Mouse (Mus musculus): ENCODE data around the gene Tspan11. TPM values are rescaled to one million over a fixed set of nuclear protein-coding genes. Genes with fewer than 3 reads are reported as not detected.
A peak's percentile ranks its signal among the peaks of the same experiment; 100 is the strongest.

Gene Tspan11
- polyA plus RNA-seq, 1 experiment = 3.4 TPM

GRCm38 (mm10) chr6:127877026-127877425 lies 10.4 kb upstream of the Tspan11 start:
- DNase-seq (ENCODE audit: low spot score) = no peak

GRCm38 (mm10) chr6:127879472-127879871 lies 7.9 kb upstream of the Tspan11 start:
- no peak for DNase-seq (ENCODE audit: low spot score)

- no peak for DNase-seq (ENCODE audit: low spot score)
Measured at GRCm38 (mm10) chr6:127886916-127887315, 473 bp upstream of the Tspan11 start.

- no peak for DNase-seq (ENCODE audit: low spot score)
Measured at GRCm38 (mm10) chr6:127888581-127888980, 1.2 kb downstream of the Tspan11 start.

GRCm38 (mm10) chr6:127893611-127894010 lies 6.2 kb downstream of the Tspan11 start:
- no peak for DNase-seq (ENCODE audit: low spot score)

GRCm38 (mm10) chr6:127894999-127895398 lies 7.6 kb downstream of the Tspan11 start:
- no peak for DNase-seq (ENCODE audit: low spot score)

GRCm38 (mm10) chr6:127896425-127896824 lies 9.0 kb downstream of the Tspan11 start:
- DNase-seq (ENCODE audit: low spot score) = no peak

- DNase-seq (ENCODE audit: low spot score) = no peak
Measured at GRCm38 (mm10) chr6:127897342-127897741, 10.0 kb downstream of the Tspan11 start.

GRCm38 (mm10) chr6:127900062-127900461 lies 12.7 kb downstream of the Tspan11 start:
- DNase-seq (ENCODE audit: low spot score) = no peak

GRCm38 (mm10) chr6:127901261-127901660 lies 13.9 kb downstream of the Tspan11 start:
- DNase-seq (ENCODE audit: low spot score) = no peak

GRCm38 (mm10) chr6:127901669-127902068 lies 14.3 kb downstream of the Tspan11 start:
- no peak for DNase-seq (ENCODE audit: low spot score)

GRCm38 (mm10) chr6:127902559-127902958 lies 15.2 kb downstream of the Tspan11 start:
- no peak for DNase-seq (ENCODE audit: low spot score)

GRCm38 (mm10) chr6:127910638-127911037 lies 23.2 kb downstream of the Tspan11 start:
- DNase-seq (ENCODE audit: low spot score) = no peak

GRCm38 (mm10) chr6:127911687-127912086 lies 24.3 kb downstream of the Tspan11 start:
- no peak for DNase-seq (ENCODE audit: low spot score)

GRCm38 (mm10) chr6:127912938-127913337 lies 25.5 kb downstream of the Tspan11 start:
- DNase-seq (ENCODE audit: low spot score) = no peak

GRCm38 (mm10) chr6:127916993-127917392 lies 29.6 kb downstream of the Tspan11 start:
- DNase-seq (ENCODE audit: low spot score) = no peak

- DNase-seq (ENCODE audit: low spot score) = no peak
Measured at GRCm38 (mm10) chr6:127917712-127918111, 30.3 kb downstream of the Tspan11 start.

- no peak for DNase-seq (ENCODE audit: low spot score)
Measured at GRCm38 (mm10) chr6:127919491-127919890, 32.1 kb downstream of the Tspan11 start.

GRCm38 (mm10) chr6:127920652-127921051 lies 33.3 kb downstream of the Tspan11 start:
- DNase-seq (ENCODE audit: low spot score) = peak; percentile 44

- DNase-seq (ENCODE audit: low spot score) = no peak
Measured at GRCm38 (mm10) chr6:127921996-127922395, 34.6 kb downstream of the Tspan11 start.

- DNase-seq (ENCODE audit: low spot score) = no peak
Measured at GRCm38 (mm10) chr6:127923296-127923695, 35.9 kb downstream of the Tspan11 start.

- no peak for DNase-seq (ENCODE audit: low spot score)
Measured at GRCm38 (mm10) chr6:127924750-127925149, 37.4 kb downstream of the Tspan11 start.

GRCm38 (mm10) chr6:127925915-127926314 lies 38.5 kb downstream of the Tspan11 start:
- no peak for DNase-seq (ENCODE audit: low spot score)

GRCm38 (mm10) chr6:127928682-127929081 lies 41.3 kb downstream of the Tspan11 start:
- DNase-seq (ENCODE audit: low spot score) = no peak

GRCm38 (mm10) chr6:127932697-127933096 lies 45.3 kb downstream of the Tspan11 start:
- DNase-seq (ENCODE audit: low spot score) = no peak

Measured in urinary bladder, adult 2 months (tissue).